Mouse (Mus musculus) right cerebral cortex, postnatal 14 days (tissue): ENCODE data around the gene Prtn3.

ENCODE experiments used
- DNase-seq: peaks from one replicate; pipeline ENCODE4 v3.0.0; 2022

Gene Prtn3

GRCm38 (mm10) chr10:79912412-79912811 is 38.1 kb downstream of the Prtn3 start:
- no peak for DNase-seq

DNA sequence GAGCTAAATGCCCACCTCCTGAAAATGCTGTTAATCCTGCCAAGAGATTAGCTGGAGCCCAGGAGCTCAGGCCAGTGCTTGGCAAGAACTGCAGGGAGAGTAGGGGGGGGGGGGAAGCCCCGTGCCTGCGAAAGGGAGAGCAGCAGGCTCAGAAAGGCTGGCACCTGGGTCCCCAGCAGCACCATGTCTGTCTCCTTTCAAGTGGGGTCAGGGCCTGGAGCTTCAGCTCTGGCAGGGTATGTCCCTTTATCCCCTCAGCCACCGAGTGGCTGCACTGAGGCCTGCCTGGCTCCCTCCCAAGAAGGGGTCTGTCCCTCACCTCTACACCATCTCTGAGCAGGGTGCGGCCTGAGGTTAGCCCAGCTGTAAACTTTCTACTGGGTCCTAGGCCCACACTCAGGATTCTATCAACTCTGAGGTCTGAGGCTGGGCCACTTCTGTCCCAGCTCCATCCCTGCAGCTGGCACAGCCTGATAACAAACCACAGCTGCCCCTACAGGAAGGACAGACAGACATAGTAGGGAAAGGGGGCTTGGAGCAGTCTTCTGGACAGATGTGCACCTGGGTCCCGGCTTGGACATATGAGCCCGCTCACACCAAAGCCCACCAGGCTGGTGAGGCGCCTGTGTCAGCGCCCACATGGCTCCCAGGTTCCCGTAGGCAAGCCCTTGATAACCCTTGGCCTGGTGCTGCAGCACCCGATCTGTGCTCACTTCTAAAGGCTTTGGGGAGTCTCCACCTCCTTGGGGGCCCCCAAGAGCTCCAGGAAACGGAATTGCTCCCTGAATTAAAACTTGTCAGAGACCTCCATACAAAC is 40.1 kb downstream of the Prtn3 start:
- DNase-seq, result no peak

DNA sequence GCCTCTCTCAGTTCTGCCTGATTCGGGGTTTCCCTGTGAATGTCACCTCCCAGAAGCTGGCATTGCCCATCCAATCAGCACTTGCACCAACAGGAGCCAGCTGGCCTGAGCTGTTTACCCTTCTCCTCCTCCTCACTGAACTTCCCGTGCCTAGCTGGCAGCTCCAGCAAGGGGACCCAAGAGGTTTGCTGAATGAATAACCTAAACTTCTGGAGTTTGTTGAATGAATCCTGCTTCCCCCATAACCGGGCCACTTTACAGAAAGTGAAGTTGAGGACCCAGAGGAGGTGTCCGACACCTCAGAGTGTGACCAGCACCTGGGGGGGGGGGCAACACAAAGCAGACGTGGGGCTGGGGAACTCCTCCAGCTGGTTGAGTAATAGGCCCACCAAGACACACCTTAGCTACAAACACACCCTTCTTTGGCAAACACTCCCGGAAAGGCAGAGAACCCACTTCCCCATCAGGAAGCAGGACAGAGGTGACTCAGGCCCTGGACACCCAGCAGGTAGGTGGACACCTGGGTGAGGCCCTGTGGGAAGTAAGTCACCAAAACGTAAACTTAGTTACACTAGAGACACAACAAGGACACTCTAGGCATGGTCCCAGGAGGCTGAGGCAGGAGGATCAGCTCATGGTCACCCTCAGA is 40.8 kb downstream of the Prtn3 start:
- no peak for DNase-seq

GRCm38 (mm10) chr10:79916081-79916480 is 41.8 kb downstream of the Prtn3 start:
- DNase-seq, result no peak

- DNase-seq, result peak; percentile 85
These were observed 42.7 kb downstream of the Prtn3 start, which contains the start of gene Kiss1r for GRCm38 (mm10) chr10:79916808-79917531. Gene Kiss1r, plus strand, starts transcription at chr10:79916971.

DNA sequence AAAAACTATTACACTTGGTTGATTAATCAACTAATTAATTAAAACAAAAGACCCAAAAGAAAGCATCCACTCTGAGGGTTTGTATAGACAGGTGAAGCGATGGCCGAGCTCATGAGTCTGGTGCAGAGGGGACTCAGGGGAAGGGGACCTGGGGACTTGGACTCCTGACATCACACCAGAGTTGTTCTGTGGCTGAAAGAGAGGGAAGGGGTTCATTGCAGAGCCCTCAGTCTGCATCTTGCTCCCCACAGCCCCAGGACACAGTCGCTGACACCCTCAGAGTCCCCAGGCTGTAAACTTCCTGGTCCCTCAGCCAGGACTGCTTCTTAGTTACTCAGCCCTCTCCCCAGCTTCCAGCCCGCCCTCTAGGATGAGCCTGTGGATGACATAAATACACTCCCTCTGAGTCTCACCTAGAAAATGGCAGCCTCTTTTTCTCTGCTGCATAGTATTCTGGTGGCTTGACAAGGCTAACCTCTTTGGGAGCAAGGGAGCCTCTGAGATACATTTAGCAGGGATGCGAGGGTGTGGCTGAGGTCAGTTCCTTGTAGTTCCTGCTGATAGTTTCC is 43.3 kb downstream of the Prtn3 start:
- DNase-seq, result no peak

GRCm38 (mm10) chr10:79918231-79919078 is 44.2 kb downstream of the Prtn3 start:
- DNase-seq, result no peak

GRCm38 (mm10) chr10:79919251-79919849 is 45.1 kb downstream of the Prtn3 start:
- peak; percentile 5 for DNase-seq

- DNase-seq, result peak; percentile 4
These were observed 46.0 kb downstream of the Prtn3 start for GRCm38 (mm10) chr10:79920056-79920890.

DNA sequence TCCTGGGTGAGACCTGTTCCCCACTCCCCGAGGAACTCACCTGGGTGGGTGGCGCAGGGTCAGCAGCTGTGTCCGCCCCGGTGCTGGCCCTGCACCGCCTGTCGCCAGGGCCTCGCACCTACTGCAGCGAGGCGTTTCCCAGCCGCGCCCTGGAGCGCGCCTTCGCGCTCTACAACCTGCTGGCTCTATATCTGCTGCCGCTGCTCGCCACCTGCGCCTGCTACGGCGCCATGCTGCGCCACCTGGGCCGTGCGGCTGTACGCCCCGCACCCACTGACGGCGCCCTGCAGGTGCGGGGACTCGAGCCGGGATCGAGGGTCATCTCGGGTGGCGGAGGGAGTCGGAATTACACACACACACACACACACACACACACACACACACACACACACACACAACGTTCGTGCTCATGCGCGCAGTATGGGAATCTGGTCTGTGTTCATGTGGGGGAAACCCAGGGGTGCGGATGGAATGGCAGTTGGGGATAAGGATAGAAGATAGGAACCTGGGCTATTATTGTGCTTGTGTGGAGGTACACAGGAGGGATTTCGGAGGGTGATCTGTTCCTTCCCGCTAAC is 46.8 kb downstream of the Prtn3 start, which contains the start of gene R3hdm4:
Gene R3hdm4, minus strand, starts transcription at position 251 of the 578 bp plus-strand sequence.
- no peak for DNase-seq

GRCm38 (mm10) chr10:79921572-79921971 is 47.3 kb downstream of the Prtn3 start:
- DNase-seq, result no peak

GRCm38 (mm10) chr10:79924998-79925784 is 50.9 kb downstream of the Prtn3 start:
- peak; percentile 96 for DNase-seq

DNA sequence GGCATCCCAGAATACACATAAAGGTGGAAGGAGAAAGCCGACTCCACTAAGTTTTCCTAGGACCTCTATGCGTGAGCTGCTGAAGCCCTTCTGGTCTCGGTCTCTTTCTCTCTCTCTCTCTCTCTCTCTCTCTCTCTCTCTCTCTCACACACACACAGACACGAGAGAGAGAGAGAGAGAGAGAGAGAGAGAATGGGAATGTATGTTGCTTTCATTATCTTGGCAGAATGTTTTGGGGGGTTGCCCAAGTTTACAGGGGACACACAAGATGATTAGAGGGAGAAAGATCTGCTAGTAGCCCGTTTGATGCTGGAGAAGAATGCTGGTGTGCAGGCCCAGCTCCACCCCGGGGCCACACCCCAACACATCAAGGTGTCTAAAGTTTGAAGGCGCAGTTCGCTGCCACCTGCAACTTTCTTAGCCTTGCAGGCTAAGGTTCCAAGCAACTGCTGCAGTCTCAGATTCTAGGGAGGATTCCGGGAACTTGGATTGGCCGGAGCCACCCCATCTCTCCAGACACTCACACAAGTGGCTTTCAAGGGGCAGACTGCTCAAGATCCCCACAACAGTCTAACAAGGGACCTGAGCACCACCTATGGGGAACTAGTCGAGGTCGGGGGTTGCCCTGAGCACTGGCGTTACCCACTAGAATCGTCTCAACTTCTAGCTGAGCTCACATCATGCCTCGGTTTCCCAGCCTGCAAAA is 51.7 kb downstream of the Prtn3 start:
- DNase-seq, result no peak

- peak; percentile 80 for DNase-seq
These were observed 52.4 kb downstream of the Prtn3 start, which contains the start of gene Arid3a for GRCm38 (mm10) chr10:79926491-79927323. Gene Arid3a, plus strand, starts transcription at chr10:79927043.

DNA sequence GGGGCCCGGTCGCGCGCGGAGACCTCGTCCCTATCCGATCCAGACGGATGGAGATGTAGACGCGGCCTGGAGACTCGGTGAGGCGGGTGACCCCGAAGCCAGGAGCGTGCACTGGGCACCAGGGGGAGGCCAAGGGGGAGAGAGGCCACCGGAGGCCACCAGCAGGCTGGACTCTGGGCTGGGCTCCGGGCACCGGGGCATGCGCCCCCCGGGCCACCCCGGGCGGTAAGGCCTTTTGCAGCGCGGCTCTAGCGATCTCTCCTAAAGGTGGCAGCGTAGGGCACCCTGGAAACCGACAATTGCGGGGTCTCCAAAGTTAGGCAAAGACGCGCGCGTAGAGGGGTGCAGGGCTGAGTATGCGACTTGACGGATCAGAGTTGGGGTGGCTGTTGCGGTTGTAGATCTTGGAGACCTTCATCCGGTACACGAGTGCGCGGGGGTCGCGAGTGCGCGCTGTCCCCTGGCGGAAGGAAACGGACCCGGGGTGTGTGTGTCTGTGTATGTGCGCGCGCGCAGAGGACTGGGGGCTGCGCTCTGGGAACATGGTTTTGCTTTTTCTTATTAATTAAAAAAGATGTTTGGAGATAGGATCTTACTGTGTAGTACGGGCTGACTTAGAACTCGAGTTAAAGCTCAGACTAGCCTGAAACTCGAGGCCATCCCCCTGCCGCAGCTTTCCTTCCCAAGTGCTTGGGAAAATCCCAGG is 53.2 kb downstream of the Prtn3 start:
- DNase-seq, result peak; percentile 49

- no peak for DNase-seq
These were observed 53.9 kb downstream of the Prtn3 start for GRCm38 (mm10) chr10:79928030-79928694.
